Mouse (Mus musculus) lung, embryonic 16.5 days (tissue): ENCODE results near the gene Ceacam19. TPM values are rescaled to one million over a fixed set of nuclear protein-coding genes. Genes with fewer than 3 reads are reported as not detected.

Experiments used
- ATAC-seq: fragments of 200-750 bp; cut with Nextera tagmentation; 2 replicates; pipeline ENCODE4 v1.8.0; 2017; ENCODE audit warnings: low read depth, mild to moderate bottlenecking, moderate library complexity
- H3K27ac ChIP-seq: fragments of 300-500 bp; sonication (generic); 2 replicates; pipeline ENCODE4 v1.5.1; 2014; ENCODE audit warnings: mild to moderate bottlenecking, control low read depth, low read length
- H3K27me3 ChIP-seq: fragments of 300-500 bp; sonication (generic); 2 replicates; pipeline ENCODE4 v1.6.1; 2014; ENCODE audit warnings: low read depth, low read length, mixed read lengths; ENCODE audit not compliant: control insufficient read depth, insufficient read depth
- H3K36me3 ChIP-seq: fragments of 300-500 bp; sonication (generic); 2 replicates; pipeline ENCODE4 v1.6.1; 2014; ENCODE audit warnings: low read length; ENCODE audit not compliant: control insufficient read depth, insufficient read depth
- H3K4me1 ChIP-seq: fragments of 300-500 bp; sonication (generic); replicated peaks from 2 replicates; pipeline ENCODE4 v1.6.1; 2014; ENCODE audit warnings: low read length, mixed read lengths; ENCODE audit not compliant: control insufficient read depth, insufficient read depth
- H3K4me2 ChIP-seq: fragments of 300-500 bp; sonication (generic); 2 replicates; pipeline ENCODE4 v1.6.1; 2014; ENCODE audit warnings: low read depth, low read length, control low read depth
- H3K4me3 ChIP-seq: fragments of 300-500 bp; sonication (generic); 2 replicates; pipeline ENCODE4 v1.5.1; 2014; ENCODE audit warnings: mild to moderate bottlenecking, low read length, control low read depth
- H3K9ac ChIP-seq: fragments of 300-500 bp; sonication (generic); 2 replicates; pipeline ENCODE4 v1.6.1; 2014; ENCODE audit warnings: low read length, control low read depth
- H3K9me3 ChIP-seq: fragments of 300-500 bp; sonication (generic); 2 replicates; pipeline ENCODE4 v1.6.1; 2016; ENCODE audit warnings: low read length; ENCODE audit not compliant: control insufficient read depth
- WGBS: fragments of 180-500 bp; shearing (Covaris S2); extraction: QIAGEN DNeasy Blood & Tissue Kit; methylation state at CpG from one replicate; pipeline ENCODE4 v1.1.7; 2014; 5-methylcytosine and 5-hydroxymethylcytosine counted together
- polyA plus RNA-seq: library from polyadenylated mRNA; unstranded; fragments of >200 nt; fragmentation: Nextera tagmentation; extraction: Ambion mirVana; gene quantifications from 2 replicates; pipeline ENCODE4 v1.2.1, GENCODE M21; 2015

Ceacam19 gene
- polyA plus RNA-seq, 1 experiment from 2014 or later, result not detected

GRCm38 (mm10) chr7:19830682-19831156 lies 57.0 kb downstream of the Ceacam19 start:
- Histone ChIP-seq H3K9ac (peak overlapping the region; percentile 33; the same call in 1 of the 2 replicates), H3K27me3 (no peaks in the 10 kb centered on the region), H3K36me3 (no peaks in the 10 kb centered on the region), H3K9me3 (no peaks in the 10 kb centered on the region), H3K4me2 (peak overlapping the region; percentile 26), H3K4me3 (peak overlapping the region; percentile 0; the same call in 1 of the 2 replicates), H3K4me1 (peaks cover 15% of the 10 kb centered on the region), H3K27ac (no peak overlapping the region)
- peak; percentile 87 for ATAC-seq
- WGBS, result 19% methylated on average over 13 of the region's 13 CpGs

GRCm38 (mm10) chr7:19829694-19830093 lies 58.1 kb downstream of the Ceacam19 start:
- Histone ChIP-seq H3K4me1 (peaks cover 16% of the 10 kb centered on the region), H3K27me3 (no peaks in the 10 kb centered on the region), H3K4me2 (no peak overlapping the region), H3K9ac (no peak overlapping the region), H3K36me3 (no peaks in the 10 kb centered on the region), H3K27ac (no peak overlapping the region), H3K4me3 (no peak overlapping the region), H3K9me3 (no peaks in the 10 kb centered on the region)
- 63% methylated on average over 3 of the region's 3 CpGs for WGBS
- ATAC-seq, result no peak

GRCm38 (mm10) chr7:19826756-19827155 lies 61.0 kb downstream of the Ceacam19 start:
- Histone ChIP-seq H3K4me3 (no peak overlapping the region), H3K9me3 (no peaks in the 10 kb centered on the region), H3K4me1 (peaks cover 33% of the 10 kb centered on the region), H3K9ac (no peak overlapping the region), H3K27me3 (peaks cover 3% of the 10 kb centered on the region), H3K36me3 (no peaks in the 10 kb centered on the region), H3K27ac (no peak overlapping the region), H3K4me2 (no peak overlapping the region)
- WGBS, result 31% methylated on average over 6 of the region's 6 CpGs
- no peak for ATAC-seq

Other genes with a start within 250 kb of the Ceacam19 start
- 70.3 and 73.5 TPM in 2 replicates for gene Clptm1, start 222.9 kb downstream of the Ceacam19 start, polyA plus RNA-seq
- 3.3 and 20.9 TPM in 2 replicates for gene Apoc2, start 210.0 kb downstream of the Ceacam19 start, polyA plus RNA-seq
- not detected in 2 replicates for gene Gm44805, start 206.5 kb downstream of the Ceacam19 start, polyA plus RNA-seq
- 0.34 and 6.1 TPM in 2 replicates for gene Apoc4, start 206.5 kb downstream of the Ceacam19 start, polyA plus RNA-seq
- gene Apoc1, start 195.3 kb downstream of the Ceacam19 start, polyA plus RNA-seq, result 28.4 and 34.9 TPM in 2 replicates
- 470 and 554 TPM in 2 replicates for gene Apoe, start 188.8 kb downstream of the Ceacam19 start, polyA plus RNA-seq
- gene Tomm40, start 172.5 kb downstream of the Ceacam19 start, polyA plus RNA-seq, result 82.0 and 87.4 TPM in 2 replicates
- 128 and 131 TPM in 2 replicates for gene Nectin2, start 137.5 kb downstream of the Ceacam19 start, polyA plus RNA-seq
- 347 and 379 TPM in 2 replicates for gene Bcam, start 116.9 kb downstream of the Ceacam19 start, polyA plus RNA-seq
- 17.8 and 18.8 TPM in 2 replicates for gene Cblc, start 91.2 kb downstream of the Ceacam19 start, polyA plus RNA-seq
- 5.4 and 5.7 TPM in 2 replicates for gene Bcl3, start 65.2 kb downstream of the Ceacam19 start, polyA plus RNA-seq
- gene Gm19345, start 36.0 kb downstream of the Ceacam19 start, polyA plus RNA-seq, result 0.15 TPM in 1 of 2 replicates, not detected in the other
- gene Ceacam16, start 26.7 kb downstream of the Ceacam19 start, polyA plus RNA-seq, result not detected in 2 replicates
- gene Pvr, start 33.2 kb upstream of the Ceacam19 start, polyA plus RNA-seq, result 23.9 and 26.1 TPM in 2 replicates
- gene Igsf23, start 62.8 kb upstream of the Ceacam19 start, polyA plus RNA-seq, result 1.8 and 2.3 TPM in 2 replicates
- not detected in 2 replicates for gene Ceacam20, start 77.4 kb upstream of the Ceacam19 start, polyA plus RNA-seq
- not detected in 2 replicates for gene Nlrp9b, start 103.5 kb upstream of the Ceacam19 start, polyA plus RNA-seq
- not detected in 2 replicates for gene Vmn1r91, start 211.7 kb upstream of the Ceacam19 start, polyA plus RNA-seq
- gene Gm16442, start 234.6 kb upstream of the Ceacam19 start, polyA plus RNA-seq, result not detected in 2 replicates